Mouse (Mus musculus) brain, embryonic 14.5 days (tissue): ENCODE results near the gene Ankzf1. TPM values are rescaled to one million over a fixed set of nuclear protein-coding genes. Genes with fewer than 3 reads are reported as not detected.

Source experiments
- DNase-seq: peaks from one replicate; pipeline ENCODE4 v3.0.0-alpha.2; 2011; ENCODE audit warnings: low read depth
- CTCF ChIP-seq: fragments of 200-500 bp; IDR thresholded peaks from 2 replicates; pipeline ENCODE4 v1.5.1; 2012; ENCODE audit warnings: inconsistent platforms, mild to moderate bottlenecking, moderate library complexity, borderline replicate concordance; ENCODE audit not compliant: insufficient read depth, insufficient read length; ENCODE audit errors: extremely low read depth
- POLR2A ChIP-seq: fragments of 200-500 bp; IDR thresholded peaks from 2 replicates; pipeline ENCODE4 v1.6.1; 2012; ENCODE audit warnings: mild to moderate bottlenecking, inconsistent platforms, borderline replicate concordance; ENCODE audit not compliant: poor library complexity, insufficient read depth, insufficient read length, severe bottlenecking; ENCODE audit errors: extremely low read depth
- polyA plus RNA-seq: library from polyadenylated mRNA; depleted of rRNA; stranded (reverse); fragments of >200 nt; gene quantifications from 2 replicates; pipeline ENCODE4 v1.2.3, GENCODE M21; 2012

The Ankzf1 gene
- polyA plus RNA-seq, 1 experiment: 22.6 TPM

- no peak for TF ChIP-seq POLR2A
- no peak for TF ChIP-seq CTCF
- DNase-seq: no peak
Measured at GRCm38 (mm10) chr1:75191258-75191621, 711 bp upstream of the Ankzf1 start.

GRCm38 (mm10) chr1:75192452-75192851 lies 501 bp downstream of the Ankzf1 start:
- DNase-seq: no peak
- TF ChIP-seq CTCF (no peak), POLR2A (no peak)

- TF ChIP-seq CTCF (no peak), POLR2A (no peak)
- no peak for DNase-seq
Measured at GRCm38 (mm10) chr1:75201236-75201635, 9.3 kb downstream of the Ankzf1 start.

GRCm38 (mm10) chr1:75208967-75209678 lies 17.2 kb downstream of the Ankzf1 start:
- DNase-seq: peak; percentile 20
- TF ChIP-seq POLR2A (no peak), CTCF (no peak)

- TF ChIP-seq POLR2A (peak; percentile 64; the same call in 1 of the 2 replicates), CTCF (no peak)
- DNase-seq: peak; percentile 98
Measured at GRCm38 (mm10) chr1:75210136-75211087, 18.5 kb downstream of the Ankzf1 start, which contains the start of the genes Glb1l and Stk16. Gene Glb1l (minus strand): TSS chr1:75210813. Gene Stk16 (plus strand): TSS chr1:75210838.

- DNase-seq: no peak
- no peak for TF ChIP-seq POLR2A
- no peak for TF ChIP-seq CTCF
Measured at GRCm38 (mm10) chr1:75211141-75211708, 19.3 kb downstream of the Ankzf1 start.

GRCm38 (mm10) chr1:75212542-75212941 lies 20.6 kb downstream of the Ankzf1 start:
- TF ChIP-seq CTCF: no peak
- TF ChIP-seq POLR2A: no peak
- DNase-seq: no peak

GRCm38 (mm10) chr1:75213096-75213495 lies 21.1 kb downstream of the Ankzf1 start:
- no peak for DNase-seq
- TF ChIP-seq CTCF (no peak), POLR2A (no peak)

GRCm38 (mm10) chr1:75214442-75214841 lies 22.5 kb downstream of the Ankzf1 start:
- TF ChIP-seq POLR2A (no peak), CTCF (no peak)
- no peak for DNase-seq

GRCm38 (mm10) chr1:75214886-75215285 lies 22.9 kb downstream of the Ankzf1 start:
- TF ChIP-seq CTCF (no peak), POLR2A (no peak)
- no peak for DNase-seq

- no peak for TF ChIP-seq CTCF
- TF ChIP-seq POLR2A: no peak
Measured at GRCm38 (mm10) chr1:75215785-75216184, 23.8 kb downstream of the Ankzf1 start.

More at GRCm38 (mm10) chr1:75215785-75216184, 23.8 kb downstream of the Ankzf1 start:
- DNase-seq: no peak
